Mouse (Mus musculus): ENCODE data around the gene Alad. TPM values are rescaled to one million over a fixed set of nuclear protein-coding genes. Genes with fewer than 3 reads are reported as not detected.

The Alad gene
- polyA plus RNA-seq, 1 experiment from 2014 or later = 74.1 TPM

GRCm38 (mm10) chr4:62500799-62501198 lies 18.9 kb downstream of the Alad start:
- H3K27ac ChIP-seq = no peak overlapping the region
- H3K4me1 ChIP-seq = peaks cover 8% of the 10 kb centered on the region
- H3K4me3 ChIP-seq (replicated peaks) = 0 out of 2 replicates have a peak overlapping the region, but pooled peaks have one; percentile 74
- no peak for ATAC-seq (ENCODE audit: low FRiP score)
- no peak overlapping the region for H3K4me2 ChIP-seq
- H3K9ac ChIP-seq = no peak overlapping the region
- H3K36me3 ChIP-seq (replicated peaks) = peaks cover 17% of the 10 kb centered on the region
- no peaks in the 10 kb centered on the region for H3K9me3 ChIP-seq
- no peaks in the 10 kb centered on the region for H3K27me3 ChIP-seq
- WGBS = 91% methylated on average over 4 of the region's 4 CpGs

GRCm38 (mm10) chr4:62496815-62497214 lies 22.9 kb downstream of the Alad start:
- H3K4me1 ChIP-seq = peaks cover 6% of the 10 kb centered on the region
- 80% methylated on average over 8 of the region's 8 CpGs for WGBS
- H3K27ac ChIP-seq = no peak overlapping the region
- H3K9me3 ChIP-seq = no peaks in the 10 kb centered on the region
- H3K4me2 ChIP-seq = no peak overlapping the region
- no peak for ATAC-seq (ENCODE audit: low FRiP score)
- H3K36me3 ChIP-seq (replicated peaks) = peaks cover 17% of the 10 kb centered on the region
- no peak overlapping the region for H3K9ac ChIP-seq
- H3K4me3 ChIP-seq (replicated peaks) = no peak overlapping the region
- no peaks in the 10 kb centered on the region for H3K27me3 ChIP-seq

GRCm38 (mm10) chr4:62495946-62496345 lies 23.8 kb downstream of the Alad start:
- H3K4me3 ChIP-seq (replicated peaks) = no peak overlapping the region
- no peaks in the 10 kb centered on the region for H3K27me3 ChIP-seq
- no peaks in the 10 kb centered on the region for H3K4me1 ChIP-seq
- no peak overlapping the region for H3K4me2 ChIP-seq
- no peak for ATAC-seq (ENCODE audit: low FRiP score)
- H3K36me3 ChIP-seq (replicated peaks) = peaks cover 17% of the 10 kb centered on the region
- H3K27ac ChIP-seq = no peak overlapping the region
- no peak overlapping the region for H3K9ac ChIP-seq
- WGBS = 83% methylated on average over 8 of the region's 8 CpGs
- no peaks in the 10 kb centered on the region for H3K9me3 ChIP-seq

GRCm38 (mm10) chr4:62494230-62494629 lies 25.5 kb downstream of the Alad start:
- Histone ChIP-seq H3K4me2 (no peak overlapping the region), H3K27ac (no peak overlapping the region), H3K9ac (no peak overlapping the region), H3K36me3 (replicated peaks) (peaks cover 13% of the 10 kb centered on the region), H3K27me3 (no peaks in the 10 kb centered on the region), H3K9me3 (no peaks in the 10 kb centered on the region), H3K4me1 (no peaks in the 10 kb centered on the region), H3K4me3 (replicated peaks) (no peak overlapping the region)
- WGBS = 74% methylated on average over 9 of the region's 9 CpGs
- ATAC-seq (ENCODE audit: low FRiP score) = no peak

DNA sequence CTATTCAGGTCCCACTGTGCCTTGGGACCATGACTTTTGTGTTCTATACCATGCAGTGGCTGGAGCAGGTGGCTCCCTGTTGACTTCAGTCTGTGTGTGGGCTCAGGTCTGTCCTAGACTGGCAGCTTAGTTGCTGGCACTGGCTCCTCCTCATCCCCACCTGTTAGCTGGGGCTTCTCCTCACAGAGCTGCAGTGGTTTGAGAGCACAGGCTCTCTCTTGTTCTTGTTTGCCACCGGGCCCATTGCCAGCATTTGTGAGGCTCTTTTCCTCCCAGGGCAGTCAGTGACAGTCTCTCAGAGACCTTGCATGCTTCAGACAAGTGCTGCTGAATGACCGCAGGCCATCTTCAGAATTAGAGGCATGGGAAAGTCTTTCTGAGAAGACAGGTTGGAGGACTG lies 27.0 kb downstream of the Alad start:
- H3K27ac ChIP-seq = no peak overlapping the region
- H3K4me1 ChIP-seq = no peaks in the 10 kb centered on the region
- H3K9ac ChIP-seq = no peak overlapping the region
- no peak overlapping the region for H3K4me2 ChIP-seq
- H3K27me3 ChIP-seq = no peaks in the 10 kb centered on the region
- H3K36me3 ChIP-seq (replicated peaks) = 0 out of 2 replicates have a peak, but pooled peaks cover under 1% of the 10 kb centered on the region
- no peaks in the 10 kb centered on the region for H3K9me3 ChIP-seq
- H3K4me3 ChIP-seq (replicated peaks) = no peak overlapping the region
- 85% methylated on average over 2 of the region's 2 CpGs for WGBS
- no peak for ATAC-seq (ENCODE audit: low FRiP score)

DNA sequence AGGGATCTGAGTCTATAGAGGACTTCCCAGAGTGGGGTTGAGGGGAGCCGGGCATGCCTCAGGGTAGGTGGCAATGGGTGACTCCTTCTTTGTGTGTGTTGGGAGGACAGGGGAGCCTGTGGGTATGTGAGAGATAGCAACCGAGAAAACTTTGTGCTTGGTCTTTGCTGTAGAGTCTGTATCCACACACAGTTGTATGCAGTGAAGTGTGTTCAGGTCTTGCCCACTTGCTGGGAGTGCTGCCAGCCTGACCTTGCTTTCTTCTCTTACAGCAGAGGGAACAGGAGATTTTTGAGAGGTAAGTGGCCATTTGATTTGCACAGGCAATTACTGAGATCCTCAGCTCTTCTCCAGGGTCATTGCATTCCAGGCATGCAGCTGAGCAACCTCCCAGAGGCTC lies 31.8 kb downstream of the Alad start:
- no peak overlapping the region for H3K9ac ChIP-seq
- 95% methylated on average over 2 of the region's 2 CpGs for WGBS
- H3K9me3 ChIP-seq = no peaks in the 10 kb centered on the region

GRCm38 (mm10) chr4:62487172-62487571 lies 32.5 kb downstream of the Alad start:
- no peak overlapping the region for H3K9ac ChIP-seq
- ATAC-seq (ENCODE audit: low FRiP score) = no peak
- 96% methylated on average over 5 of the region's 5 CpGs for WGBS
- H3K9me3 ChIP-seq = no peaks in the 10 kb centered on the region
- H3K27ac ChIP-seq = no peak overlapping the region
- no peaks in the 10 kb centered on the region for H3K4me1 ChIP-seq
- H3K4me2 ChIP-seq = no peak overlapping the region
- H3K4me3 ChIP-seq (replicated peaks) = no peak overlapping the region
- H3K36me3 ChIP-seq (replicated peaks) = no peaks in the 10 kb centered on the region
- peaks cover 3% of the 10 kb centered on the region for H3K27me3 ChIP-seq

More for the DNA sequence above, 31.8 kb downstream of the Alad start:
- no peaks in the 10 kb centered on the region for H3K4me1 ChIP-seq
- H3K4me3 ChIP-seq (replicated peaks) = no peak overlapping the region
- ATAC-seq (ENCODE audit: low FRiP score) = no peak
- no peak overlapping the region for H3K4me2 ChIP-seq
- no peak overlapping the region for H3K27ac ChIP-seq
- no peaks in the 10 kb centered on the region for H3K36me3 ChIP-seq (replicated peaks)
- H3K27me3 ChIP-seq = no peaks in the 10 kb centered on the region

GRCm38 (mm10) chr4:62486162-62486696 lies 33.5 kb downstream of the Alad start:
- no peak overlapping the region for H3K9ac ChIP-seq
- no peaks in the 10 kb centered on the region for H3K4me1 ChIP-seq
- H3K9me3 ChIP-seq = no peaks in the 10 kb centered on the region
- H3K4me3 ChIP-seq (replicated peaks) = no peak overlapping the region
- H3K4me2 ChIP-seq = no peak overlapping the region
- H3K36me3 ChIP-seq (replicated peaks) = no peaks in the 10 kb centered on the region
- H3K27ac ChIP-seq = no peak overlapping the region
- H3K27me3 ChIP-seq = peaks cover 13% of the 10 kb centered on the region
- no peak for ATAC-seq (ENCODE audit: low FRiP score)
- WGBS = 92% methylated on average over 15 of the region's 15 CpGs

- no peak for ATAC-seq (ENCODE audit: low FRiP score)
- no peak overlapping the region for H3K9ac ChIP-seq
- H3K36me3 ChIP-seq (replicated peaks) = no peaks in the 10 kb centered on the region
- no peak overlapping the region for H3K4me3 ChIP-seq (replicated peaks)
- H3K27me3 ChIP-seq = peaks cover 19% of the 10 kb centered on the region
- 90% methylated on average over 8 of the region's 8 CpGs for WGBS
- H3K9me3 ChIP-seq = no peaks in the 10 kb centered on the region
- H3K27ac ChIP-seq = no peak overlapping the region
- H3K4me2 ChIP-seq = no peak overlapping the region
- H3K4me1 ChIP-seq = no peaks in the 10 kb centered on the region
Measured at GRCm38 (mm10) chr4:62485450-62486161, 34.1 kb downstream of the Alad start.

- no peak overlapping the region for H3K9ac ChIP-seq
- WGBS = 84% methylated on average over 3 of the region's 3 CpGs
- H3K27me3 ChIP-seq = peaks cover 26% of the 10 kb centered on the region
- no peaks in the 10 kb centered on the region for H3K9me3 ChIP-seq
- H3K27ac ChIP-seq = no peak overlapping the region
- H3K4me2 ChIP-seq = no peak overlapping the region
- peaks cover 4% of the 10 kb centered on the region for H3K4me1 ChIP-seq
- H3K4me3 ChIP-seq (replicated peaks) = no peak overlapping the region
- H3K36me3 ChIP-seq (replicated peaks) = no peaks in the 10 kb centered on the region
- ATAC-seq (ENCODE audit: low FRiP score) = no peak
Measured at GRCm38 (mm10) chr4:62484928-62485327, 34.8 kb downstream of the Alad start.

DNA sequence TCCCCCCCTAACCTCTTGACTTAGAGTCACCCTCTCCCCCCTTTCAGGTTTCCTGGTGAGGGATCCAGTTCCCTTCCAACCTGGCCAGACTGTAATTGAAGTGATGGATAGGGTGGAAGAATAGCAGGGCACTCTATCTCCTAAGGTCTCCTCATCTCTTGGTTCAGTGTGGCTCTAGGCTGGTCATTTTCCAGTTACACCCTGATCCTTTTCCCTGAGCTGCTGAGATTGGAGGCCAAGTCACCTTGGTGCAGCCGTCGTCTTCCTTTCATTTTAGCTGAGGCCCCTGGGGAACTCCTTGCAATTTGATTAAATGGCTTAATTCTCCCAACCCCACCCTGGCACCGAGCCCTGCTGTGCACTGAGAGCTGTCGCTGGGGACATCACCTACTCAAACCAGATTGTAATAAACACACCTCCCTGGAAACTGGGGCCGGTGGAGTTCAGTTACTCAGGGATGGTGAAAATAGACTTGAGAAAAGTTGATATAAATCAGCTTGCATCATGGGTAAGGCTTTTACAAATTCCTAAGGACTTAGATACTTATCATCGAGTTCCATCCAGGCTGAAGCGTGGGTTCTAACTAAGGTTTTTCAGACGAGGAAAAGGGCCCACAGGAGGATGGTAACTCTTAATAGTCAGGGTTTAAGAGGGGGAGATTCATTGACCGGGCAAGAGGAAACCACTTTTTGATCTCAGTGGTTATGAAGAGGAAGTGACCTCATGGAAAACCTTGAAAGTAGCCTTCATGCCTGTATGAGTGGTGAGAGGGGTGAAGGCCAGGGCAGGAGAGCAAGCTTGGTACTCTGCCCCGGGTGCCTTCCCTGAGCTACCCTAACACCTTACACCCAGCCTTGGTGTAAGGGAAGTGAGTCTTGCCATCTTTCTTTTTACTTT lies 38.8 kb downstream of the Alad start:
- ATAC-seq (ENCODE audit: low FRiP score) = no peak
- Histone ChIP-seq H3K9ac (no peak overlapping the region), H3K4me2 (no peak overlapping the region), H3K27me3 (peaks cover 48% of the 10 kb centered on the region), H3K9me3 (no peaks in the 10 kb centered on the region), H3K27ac (no peak overlapping the region), H3K4me3 (replicated peaks) (no peak overlapping the region), H3K36me3 (replicated peaks) (no peaks in the 10 kb centered on the region), H3K4me1 (peaks cover 7% of the 10 kb centered on the region)
- 51% methylated on average over 10 of the region's 10 CpGs for WGBS

- H3K36me3 ChIP-seq (replicated peaks) = no peaks in the 10 kb centered on the region
- peaks cover 51% of the 10 kb centered on the region for H3K27me3 ChIP-seq
- peak within 1 kb of the TSS; percentile 76 for H3K4me2 ChIP-seq
- no peak within 1 kb of the TSS for H3K27ac ChIP-seq
- 2% methylated on average over 70 of the region's 71 CpGs for WGBS
- ATAC-seq (ENCODE audit: low FRiP score) = peak; percentile 63
- peak within 1 kb of the TSS; percentile 45 for H3K4me3 ChIP-seq (replicated peaks)
- no peaks in the 10 kb centered on the region for H3K9me3 ChIP-seq
- peaks cover 7% of the 10 kb centered on the region for H3K4me1 ChIP-seq
- H3K9ac ChIP-seq = peak within 1 kb of the TSS; percentile 29
Measured at GRCm38 (mm10) chr4:62479937-62480708, 39.6 kb downstream of the Alad start, which contains the start of gene Bspry. Bspry (plus strand) TSS chr4:62480053.

Data from forebrain, embryonic 12.5 days (tissue).